Mouse (Mus musculus) ES-E14 (cell line): ENCODE results near the gene Cpa4. TPM values are rescaled to one million over a fixed set of nuclear protein-coding genes. Genes with fewer than 3 reads are reported as not detected.

Experiments
- DNase-seq: peaks from one replicate; pipeline ENCODE4 v3.0.0-alpha.2; 2013; ENCODE audit warnings: low read depth, low spot score
- H3K27ac ChIP-seq: 2 replicates; pipeline ENCODE4 v1.5.1; 2012; ENCODE audit warnings: low read depth, mild to moderate bottlenecking, low read length, moderate library complexity, mixed read lengths; ENCODE audit not compliant: poor library complexity, insufficient read depth, severe bottlenecking
- H3K36me3 ChIP-seq: 2 replicates; pipeline ENCODE4 v1.6.1; 2012; ENCODE audit warnings: mild to moderate bottlenecking, low read length, moderate library complexity, mixed read lengths; ENCODE audit not compliant: control insufficient read depth, poor library complexity, insufficient read depth, severe bottlenecking
- H3K4me1 ChIP-seq, 2 experiments: fragments of 150-350 bp in 1 of 2; sonication (generic) in 1 of 2; 2 replicates each; pipeline ENCODE4 v1.6.1; 2012; ENCODE audit warnings: low read length in 2 of 2, mild to moderate bottlenecking in 1 of 2, mixed read lengths in 1 of 2; ENCODE audit not compliant: control insufficient read depth in 2 of 2, insufficient read depth in 2 of 2, poor library complexity in 1 of 2
- H3K4me3 ChIP-seq, 2 experiments: fragments of 150-350 bp in 1 of 2; sonication (generic) in 1 of 2; 2 replicates each; pipeline ENCODE4 v1.5.1; 2012; ENCODE audit warnings: low read length in 2 of 2, low read depth in 1 of 2, mild to moderate bottlenecking in 1 of 2, mixed read lengths in 1 of 2; ENCODE audit not compliant: insufficient read depth in 1 of 2, poor library complexity in 1 of 2, severe bottlenecking in 1 of 2
- H3K9ac ChIP-seq: 2 replicates; pipeline ENCODE4 v1.6.1; 2012; ENCODE audit warnings: low read depth, mild to moderate bottlenecking, low read length, mixed read lengths; ENCODE audit not compliant: poor library complexity, insufficient read depth, severe bottlenecking
- H3K9me3 ChIP-seq: fragments of 150-350 bp; sonication (generic); 2 replicates; pipeline ENCODE4 v1.6.1; 2012; ENCODE audit warnings: low read depth, mild to moderate bottlenecking, low read length; ENCODE audit not compliant: control insufficient read depth, insufficient read depth
- CHD2 ChIP-seq: IDR thresholded peaks from 2 replicates; pipeline ENCODE4 v1.6.1; 2014; ENCODE audit warnings: mild to moderate bottlenecking, low read depth, low read length, inconsistent platforms
- HCFC1 ChIP-seq: IDR thresholded peaks from 2 replicates; pipeline ENCODE4 v1.6.1; 2012; ENCODE audit warnings: low read length, inconsistent platforms, borderline replicate concordance; ENCODE audit not compliant: insufficient read depth
- MAFK ChIP-seq: IDR thresholded peaks from 2 replicates; pipeline ENCODE4 v1.6.1; 2014; ENCODE audit warnings: mild to moderate bottlenecking, low read depth, low read length, inconsistent platforms; ENCODE audit not compliant: insufficient read depth
- ZC3H11A ChIP-seq: IDR thresholded peaks from 2 replicates; pipeline ENCODE4 v1.6.1; 2012; ENCODE audit warnings: low read depth, mild to moderate bottlenecking, inconsistent platforms, low read length, borderline replicate concordance
- ZNF384 ChIP-seq: IDR thresholded peaks from 2 replicates; pipeline ENCODE4 v1.6.1; 2012; ENCODE audit warnings: low read depth, low read length, inconsistent platforms
- in situ Hi-C, 2 experiments: fragments of 600-800 bp; cut with MboI; formaldehyde crosslinking; loops; one replicate each; pipeline ENCODE4 v1.15.1; 2025; ENCODE audit warnings: low sequenced_read_pairs in 2 of 2, inconsistent platforms in 1 of 2; ENCODE audit not compliant: unreplicated experiment in 2 of 2
- total RNA-seq: library from RNA; depleted of rRNA; stranded (reverse); fragments of 300-350 nt; gene quantifications from 2 replicates; pipeline ENCODE4 v1.2.3, GENCODE M21; 2012

Gene Cpa4
- total RNA-seq, 1 experiment: not detected

GRCm38 (mm10) chr6:30579961-30580840, 12.0 kb downstream of the Cpa4 start:
- TF ChIP-seq HCFC1 (no peak), MAFK (no peak), ZNF384 (no peak), ZC3H11A (no peak), CHD2 (no peak)
- Histone ChIP-seq H3K4me3 (no peak overlapping the region), H3K4me1 (no peaks in the 10 kb centered on the region), H3K36me3 (no peaks in the 10 kb centered on the region), H3K9ac (no peak overlapping the region), H3K27ac (no peak overlapping the region), H3K9me3 (no peaks in the 10 kb centered on the region)
- DNase-seq: no peak
- in situ Hi-C loops: no loop called here

GRCm38 (mm10) chr6:30580841-30581176, 12.6 kb downstream of the Cpa4 start:
- in situ Hi-C loops: no loop called here
- TF ChIP-seq ZNF384 (no peak), ZC3H11A (no peak), HCFC1 (no peak)
- DNase-seq: no peak
- Histone ChIP-seq H3K9ac (no peak overlapping the region), H3K4me1 (no peaks in the 10 kb centered on the region), H3K4me3 (no peak overlapping the region), H3K27ac (no peak overlapping the region), H3K9me3 (no peaks in the 10 kb centered on the region), H3K36me3 (no peaks in the 10 kb centered on the region)

- in situ Hi-C loops: no loop called here
Observed at GRCm38 (mm10) chr6:30586886-30587442, 18.8 kb downstream of the Cpa4 start.

GRCm38 (mm10) chr6:30589819-30590218, 21.6 kb downstream of the Cpa4 start:
- DNase-seq: no peak

More at GRCm38 (mm10) chr6:30586886-30587442, 18.8 kb downstream of the Cpa4 start:
- Histone ChIP-seq H3K27ac (no peak overlapping the region), H3K4me1 (no peaks in the 10 kb centered on the region), H3K9me3 (no peaks in the 10 kb centered on the region), H3K4me3 (no peak overlapping the region), H3K36me3 (no peaks in the 10 kb centered on the region), H3K9ac (no peak overlapping the region)
- TF ChIP-seq MAFK: no peak
- no peak for DNase-seq

More at GRCm38 (mm10) chr6:30589819-30590218, 21.6 kb downstream of the Cpa4 start:
- no peaks in the 10 kb centered on the region for H3K36me3 ChIP-seq
- H3K9ac ChIP-seq: no peak overlapping the region
- in situ Hi-C loops: no loop called here
- no peaks in the 10 kb centered on the region for H3K4me1 ChIP-seq
- H3K4me3 ChIP-seq: no peak overlapping the region
- no peaks in the 10 kb centered on the region for H3K9me3 ChIP-seq
- no peak overlapping the region for H3K27ac ChIP-seq
- TF ChIP-seq ZNF384 (no peak), ZC3H11A (no peak), HCFC1 (no peak), CHD2 (no peak), MAFK (no peak)
